Mouse (Mus musculus) lung, postnatal 36 days (tissue): ENCODE results near the gene Syna.

Source experiments
- DNase-seq: peaks from one replicate; pipeline ENCODE4 v3.0.0; 2022; ENCODE audit warnings: mixed read lengths

The Syna gene

GRCm38 (mm10) chr5:134560071-134560449 is at the start of gene Syna:
TSS of gene Syna (minus strand) at chr5:134560171.
- DNase-seq = no peak

- peak; percentile 37 for DNase-seq
These were observed 47.1 kb upstream of the Syna start for GRCm38 (mm10) chr5:134607121-134607520.

GRCm38 (mm10) chr5:134606314-134606713 is 46.3 kb upstream of the Syna start:
- no peak for DNase-seq

GRCm38 (mm10) chr5:134604376-134604775 is 44.4 kb upstream of the Syna start:
- DNase-seq = peak; percentile 19

- no peak for DNase-seq
These were observed 37.7 kb upstream of the Syna start for GRCm38 (mm10) chr5:134597711-134598110.

- DNase-seq = no peak
These were observed 33.1 kb upstream of the Syna start for GRCm38 (mm10) chr5:134593093-134593492.

GRCm38 (mm10) chr5:134592026-134592581 is 32.1 kb upstream of the Syna start:
- DNase-seq = no peak

GRCm38 (mm10) chr5:134589900-134590299 is 29.9 kb upstream of the Syna start:
- no peak for DNase-seq

- DNase-seq = no peak
These were observed 24.8 kb upstream of the Syna start for GRCm38 (mm10) chr5:134584798-134585197.

- no peak for DNase-seq
These were observed 23.9 kb upstream of the Syna start for GRCm38 (mm10) chr5:134583884-134584213.

GRCm38 (mm10) chr5:134583006-134583883 is 23.3 kb upstream of the Syna start:
- no peak for DNase-seq

GRCm38 (mm10) chr5:134582221-134582907 is 22.4 kb upstream of the Syna start:
- DNase-seq = peak; percentile 99

- no peak for DNase-seq
These were observed 21.2 kb upstream of the Syna start, which contains the start of gene Rfc2 for GRCm38 (mm10) chr5:134581146-134581545. TSS of gene Rfc2 (plus strand) at chr5:134581366.

GRCm38 (mm10) chr5:134579135-134579534 is 19.2 kb upstream of the Syna start:
- DNase-seq = no peak

GRCm38 (mm10) chr5:134577534-134577933 is 17.6 kb upstream of the Syna start:
- no peak for DNase-seq

GRCm38 (mm10) chr5:134576517-134577220 is 16.7 kb upstream of the Syna start:
- no peak for DNase-seq

GRCm38 (mm10) chr5:134575833-134576232 is 15.9 kb upstream of the Syna start:
- DNase-seq = no peak

GRCm38 (mm10) chr5:134572508-134573214 is 12.7 kb upstream of the Syna start:
- DNase-seq = no peak

- DNase-seq = peak; percentile 80
These were observed 11.9 kb upstream of the Syna start for GRCm38 (mm10) chr5:134571730-134572507.

- DNase-seq = no peak
These were observed 9.1 kb upstream of the Syna start for GRCm38 (mm10) chr5:134568964-134569491.

GRCm38 (mm10) chr5:134568030-134568429 is 8.1 kb upstream of the Syna start:
- no peak for DNase-seq
